ENCODE assay signal across 8 mouse cellular contexts in genomic region chr7:122066102-122066944, GRCm38 (mm10). TPM values are rescaled to one million over a fixed set of nuclear protein-coding genes. Genes with fewer than 3 reads are reported as not detected.
DNase-seq lines count a peak whose midpoint lies in the region; ATAC-seq and TF ChIP-seq lines count a peak whose summit lies in the region.

No protein-coding gene starts in this region.

- H3K4me2 ChIP-seq in midbrain, postnatal 0 days (ENCODE audit: low read depth, low read length, poor library complexity, severe bottlenecking): peak overlapping the region; percentile 82

- 4% methylated on average over 31 of the region's 31 CpGs for WGBS in thymus, adult 2 months
- 19% methylated on average over 31 of the region's 31 CpGs for WGBS in midbrain, postnatal 0 days

- peaks cover 3% of the 10 kb centered on the region for H3K4me1 ChIP-seq in thymus, adult 2 months (replicated peaks; ENCODE audit: control insufficient read depth, insufficient read depth, low read length)
- peaks cover 12% of the 10 kb centered on the region; the same call in 1 of the 2 replicates for H3K4me1 ChIP-seq in midbrain, postnatal 0 days (ENCODE audit: insufficient read depth, low read length)

- DNase-seq in frontal cortex, postnatal 36 days (ENCODE audit: low spot score in 2 of 2): no peak
- DNase-seq in thymus, adult 2 months: peak; percentile 87
- DNase-seq in thymus, postnatal 10 days (ENCODE audit: low spot score in 2 of 2): no peak
- DNase-seq in midbrain, postnatal 0 days (ENCODE audit: low spot score): no peak
- no peak for DNase-seq in thymus, postnatal 36 days
- DNase-seq in frontal cortex, postnatal 25 days (ENCODE audit: low spot score in 2 of 2): no peak

- ATAC-seq in frontal cortex, adult (ENCODE audit: low TSS enrichment): peak; percentile 66
- peak; percentile 49 for ATAC-seq in inflammation-experienced regulatory T-cells, adult 6 months
- ATAC-seq in midbrain, postnatal 0 days (ENCODE audit: low FRiP score): no peak

- peak overlapping the region; percentile 96 for H3K9ac ChIP-seq in midbrain, postnatal 0 days (replicated peaks; ENCODE audit: low read length, poor library complexity, severe bottlenecking)

- no peak for TF ChIP-seq CTCF in thymus, adult 2 months (IDR thresholded peaks at IDR 0.05; ENCODE audit: borderline replicate concordance, control insufficient read depth, extremely low read depth, insufficient read depth, low read length, poor library complexity)
- TF ChIP-seq CTCF in midbrain, postnatal 0 days (IDR thresholded peaks at IDR 0.05): no peak

- peak overlapping the region; percentile 66 for H3K4me3 ChIP-seq in thymus, adult 2 months (ENCODE audit: control insufficient read depth, insufficient read depth, low read length)
- peak overlapping the region; percentile 99 for H3K4me3 ChIP-seq in midbrain, postnatal 0 days (ENCODE audit: low read depth, low read length)

- no peaks in the 10 kb centered on the region for H3K9me3 ChIP-seq in midbrain, postnatal 0 days (ENCODE audit: low read length)

- H3K27me3 ChIP-seq in thymus, adult 2 months (ENCODE audit: control insufficient read depth, insufficient read depth, low read length): no peaks in the 10 kb centered on the region
- no peaks in the 10 kb centered on the region for H3K27me3 ChIP-seq in midbrain, postnatal 0 days (ENCODE audit: insufficient read depth, low read length)

- no peak overlapping the region; the same call in 1 of the 2 replicates for H3K27ac ChIP-seq in thymus, adult 2 months (ENCODE audit: control insufficient read depth, insufficient read depth, low read length)
- H3K27ac ChIP-seq in midbrain, postnatal 0 days (ENCODE audit: low read depth, low read length): peak overlapping the region; percentile 93

- 0 out of 2 replicates have a peak, but pooled peaks have one; percentile 19 for TF ChIP-seq POLR2A in thymus, adult 2 months (IDR thresholded peaks at IDR 0.05; ENCODE audit: control insufficient read depth, extremely low read depth, insufficient read depth, low read length, poor library complexity)

- H3K36me3 ChIP-seq in thymus, adult 2 months (ENCODE audit: control insufficient read depth, insufficient read depth, low read length): no peaks in the 10 kb centered on the region
- H3K36me3 ChIP-seq in midbrain, postnatal 0 days (ENCODE audit: insufficient read depth, low read length): peaks cover 8% of the 10 kb centered on the region

RNA-seq across cellular contexts. Expression of gene Ubfd1, which starts 0.7 kb away (rescaled TPM):
- polyA plus RNA-seq in thymus, adult 2 months (2012; rRNA removed): 34.3 and 35.1 TPM in 2 replicates
- polyA plus RNA-seq in inflammation-experienced regulatory T-cells, adult 6 months (2017; shearing (Covaris generic)): 10 to 100 TPM in 2 of 3 experiments, 1 to 10 TPM in 1; 9.1 to 14.3 (median 10.4) TPM
- 124 and 137 TPM in 2 replicates for total RNA-seq in midbrain, postnatal 0 days (2014; rRNA removed)
- polyA plus RNA-seq in midbrain, postnatal 0 days (2015; fragmentation: Nextera tagmentation; extraction: Ambion mirVana): 63.2 and 69.0 TPM in 2 replicates

RNA-seq across cellular contexts. Expression of gene Ears2, which starts 0.7 kb away (rescaled TPM):
- 9.6 and 10.5 TPM in 2 replicates for polyA plus RNA-seq in thymus, adult 2 months (2012; rRNA removed)
- polyA plus RNA-seq in inflammation-experienced regulatory T-cells, adult 6 months (2017; shearing (Covaris generic)): 1 to 10 TPM; 2.4 to 7.1 (median 4.9) TPM
- total RNA-seq in midbrain, postnatal 0 days (2014; rRNA removed): 14.0 and 15.3 TPM in 2 replicates
- 7.2 and 7.5 TPM in 2 replicates for polyA plus RNA-seq in midbrain, postnatal 0 days (2015; fragmentation: Nextera tagmentation; extraction: Ambion mirVana)

RNA-seq across cellular contexts. Expression of gene Ndufab1, which starts 35.4 kb away (rescaled TPM):
- polyA plus RNA-seq in thymus, adult 2 months (2012; rRNA removed): 361 and 467 TPM in 2 replicates
- polyA plus RNA-seq in inflammation-experienced regulatory T-cells, adult 6 months (2017; shearing (Covaris generic)): 100 to 1,000 TPM; 134 to 182 (median 141) TPM
- total RNA-seq in midbrain, postnatal 0 days (2014; rRNA removed): 43.0 and 67.9 TPM in 2 replicates
- polyA plus RNA-seq in midbrain, postnatal 0 days (2015; fragmentation: Nextera tagmentation; extraction: Ambion mirVana): 711 and 727 TPM in 2 replicates

RNA-seq across cellular contexts. Expression of gene Gga2, which starts 45.3 kb away (rescaled TPM):
- 35.4 and 51.1 TPM in 2 replicates for polyA plus RNA-seq in thymus, adult 2 months (2012; rRNA removed)
- 1 to 10 TPM in 2 of 3 experiments, under 1 TPM in 1; 0.92 to 1.6 (median 1.1) TPM for polyA plus RNA-seq in inflammation-experienced regulatory T-cells, adult 6 months (2017; shearing (Covaris generic))
- 25.4 and 27.2 TPM in 2 replicates for total RNA-seq in midbrain, postnatal 0 days (2014; rRNA removed)
- polyA plus RNA-seq in midbrain, postnatal 0 days (2015; fragmentation: Nextera tagmentation; extraction: Ambion mirVana): 20.1 and 22.2 TPM in 2 replicates
